Mouse (Mus musculus) ES-Bruce4 (cell line): Measurements from ENCODE around the gene Ptprg.

ENCODE experiments used
- CTCF ChIP-seq: IDR thresholded peaks from one replicate; pipeline ENCODE4 v1.8.1; 2011; ENCODE audit warnings: low read depth, low read length
- POLR2A ChIP-seq: IDR thresholded peaks from one replicate; pipeline ENCODE4 v1.8.1; 2011; ENCODE audit warnings: low read length; ENCODE audit not compliant: insufficient read depth

- no peak for TF ChIP-seq CTCF
- TF ChIP-seq POLR2A = no peak
Observed at GRCm38 (mm10) chr14:11709798-11710197, 156.5 kb downstream of the Ptprg start.
